Mouse (Mus musculus) stomach, embryonic 15.5 days (tissue): ENCODE data around the gene Gstp1. TPM values are rescaled to one million over a fixed set of nuclear protein-coding genes. Genes with fewer than 3 reads are reported as not detected.

ENCODE experiments used
- ATAC-seq: fragments of 200-750 bp; cut with Nextera tagmentation; 2 replicates; pipeline ENCODE4 v1.8.0; 2017; ENCODE audit warnings: low read depth, moderate number of reproducible peaks, moderate TSS enrichment; ENCODE audit not compliant: insufficient read depth, low FRiP score
- H3K27ac ChIP-seq: fragments of 300-500 bp; sonication (generic); 2 replicates; pipeline ENCODE4 v1.5.1; 2015; ENCODE audit warnings: mild to moderate bottlenecking, inconsistent platforms
- H3K27me3 ChIP-seq: fragments of 300-500 bp; sonication (generic); replicated peaks from 2 replicates; pipeline ENCODE4 v1.6.1; 2015; ENCODE audit warnings: inconsistent platforms
- H3K36me3 ChIP-seq: fragments of 300-500 bp; sonication (generic); 2 replicates; pipeline ENCODE4 v1.6.1; 2015; ENCODE audit warnings: inconsistent platforms
- H3K4me1 ChIP-seq: fragments of 300-500 bp; sonication (generic); 2 replicates; pipeline ENCODE4 v1.6.1; 2015; ENCODE audit warnings: inconsistent platforms
- H3K4me2 ChIP-seq: fragments of 300-500 bp; sonication (generic); 2 replicates; pipeline ENCODE4 v1.6.1; 2015; ENCODE audit warnings: mild to moderate bottlenecking, inconsistent platforms
- H3K4me3 ChIP-seq: fragments of 300-500 bp; sonication (generic); replicated peaks from 2 replicates; pipeline ENCODE4 v1.5.1; 2015; ENCODE audit warnings: inconsistent platforms
- H3K9ac ChIP-seq: fragments of 300-500 bp; sonication (generic); 2 replicates; pipeline ENCODE4 v1.6.1; 2015; ENCODE audit warnings: inconsistent platforms
- H3K9me3 ChIP-seq: fragments of 300-500 bp; sonication (generic); 2 replicates; pipeline ENCODE4 v1.6.1; 2016; ENCODE audit warnings: inconsistent platforms
- WGBS: fragments of 180-500 bp; shearing (Covaris S2); methylation state at CpG from one replicate; pipeline ENCODE4 v1.1.7; 2015; 5-methylcytosine and 5-hydroxymethylcytosine counted together
- polyA plus RNA-seq: library from polyadenylated mRNA; unstranded; fragments of >200 nt; fragmentation: Nextera tagmentation; extraction: Ambion mirVana; gene quantifications from 2 replicates; pipeline ENCODE4 v1.2.1, GENCODE M21; 2015

The Gstp1 gene
- 711 and 842 TPM in 2 replicates for polyA plus RNA-seq

DNA sequence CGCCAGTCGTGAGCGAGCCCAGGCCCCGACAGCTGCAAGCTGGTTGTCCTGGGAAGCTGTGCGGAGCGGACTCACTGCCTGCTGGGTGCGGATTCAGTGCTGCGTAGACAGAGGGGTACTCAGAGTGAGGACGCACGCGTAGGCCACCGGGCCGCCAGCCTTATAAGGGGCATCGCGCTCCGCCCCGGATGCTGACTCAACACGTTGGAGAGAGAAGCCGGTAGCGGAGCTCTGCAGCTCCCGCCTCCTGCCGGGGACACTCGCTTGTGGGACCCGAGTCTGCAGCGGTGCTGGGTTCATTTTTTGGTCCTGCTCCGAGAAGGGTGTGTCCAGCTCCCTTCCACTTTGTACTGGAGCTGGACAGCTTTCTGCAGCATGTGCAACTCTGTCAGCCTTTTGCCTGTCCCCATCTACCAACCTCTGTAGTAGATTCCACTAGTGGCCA, at the start of gene Gstp1:
Gene Gstp1 (minus strand): TSS at position 198 of the 445 bp plus-strand sequence.
- under 1% methylated on average over 26 of the region's 26 CpGs for WGBS
- H3K36me3 ChIP-seq = no peaks in the 10 kb centered on the region
- peak; percentile 71 for ATAC-seq

DNA sequence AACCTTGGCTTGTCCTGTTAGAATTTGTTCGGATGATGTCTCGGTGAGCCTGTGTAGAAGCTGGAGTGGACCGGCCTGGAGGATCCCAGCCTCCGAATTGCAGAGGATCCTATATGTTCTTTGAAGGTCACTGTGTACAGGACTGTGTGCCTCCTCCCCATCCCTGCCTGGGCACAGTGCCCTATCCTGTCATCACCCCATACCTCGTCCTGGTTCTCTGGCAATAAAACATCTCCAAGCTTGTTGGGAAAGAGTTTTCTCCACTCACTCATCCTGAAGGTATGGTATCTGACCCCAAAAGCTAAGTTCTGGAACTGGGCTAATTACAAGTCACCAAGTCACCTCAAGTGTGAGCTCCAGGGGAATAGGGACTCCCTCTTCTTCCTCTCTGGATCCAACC, 49.3 kb upstream of the Gstp1 start:
- 86% methylated on average over 5 of the region's 5 CpGs for WGBS
- Histone ChIP-seq H3K4me3 (no peak overlapping the region), H3K9ac (no peak overlapping the region), H3K36me3 (no peaks in the 10 kb centered on the region), H3K9me3 (no peaks in the 10 kb centered on the region), H3K27ac (no peak overlapping the region), H3K4me2 (no peak overlapping the region), H3K27me3 (no peaks in the 10 kb centered on the region), H3K4me1 (no peaks in the 10 kb centered on the region)
- ATAC-seq = no peak

More for the DNA sequence above, at the start of gene Gstp1:
- Histone ChIP-seq H3K4me1 (peaks cover 11% of the 10 kb centered on the region), H3K9me3 (no peaks in the 10 kb centered on the region), H3K27me3 (no peaks in the 10 kb centered on the region), H3K4me2 (peak within 1 kb of the TSS; percentile 68), H3K9ac (peak within 1 kb of the TSS; percentile 67), H3K4me3 (peak within 1 kb of the TSS; percentile 74), H3K27ac (peak within 1 kb of the TSS; percentile 87)

DNA sequence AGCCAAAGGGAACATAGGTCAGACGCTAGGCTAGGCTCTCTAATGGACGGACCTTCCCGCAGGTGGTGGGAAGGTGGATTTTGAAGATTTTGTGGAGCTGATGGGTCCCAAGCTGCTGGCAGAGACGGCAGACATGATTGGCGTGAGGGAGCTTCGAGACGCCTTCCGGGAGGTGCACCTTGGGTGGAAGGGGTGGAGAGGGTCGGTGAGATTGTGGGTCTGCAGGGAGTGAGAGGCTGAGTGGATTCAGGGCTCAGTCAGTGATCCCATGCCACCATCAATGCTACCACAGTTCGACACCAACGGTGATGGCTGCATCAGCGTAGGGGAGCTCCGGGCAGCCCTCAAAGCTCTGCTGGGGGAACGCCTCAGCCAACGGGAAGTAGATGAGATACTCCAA, 48.4 kb upstream of the Gstp1 start:
- no peak for ATAC-seq
- WGBS = 91% methylated on average over 15 of the region's 15 CpGs
- no peak overlapping the region for H3K4me3 ChIP-seq
- H3K4me2 ChIP-seq = no peak overlapping the region
- no peaks in the 10 kb centered on the region for H3K4me1 ChIP-seq
- H3K9ac ChIP-seq = no peak overlapping the region
- no peaks in the 10 kb centered on the region for H3K27me3 ChIP-seq
- H3K9me3 ChIP-seq = no peaks in the 10 kb centered on the region
- no peak overlapping the region for H3K27ac ChIP-seq
- H3K36me3 ChIP-seq = no peaks in the 10 kb centered on the region

DNA sequence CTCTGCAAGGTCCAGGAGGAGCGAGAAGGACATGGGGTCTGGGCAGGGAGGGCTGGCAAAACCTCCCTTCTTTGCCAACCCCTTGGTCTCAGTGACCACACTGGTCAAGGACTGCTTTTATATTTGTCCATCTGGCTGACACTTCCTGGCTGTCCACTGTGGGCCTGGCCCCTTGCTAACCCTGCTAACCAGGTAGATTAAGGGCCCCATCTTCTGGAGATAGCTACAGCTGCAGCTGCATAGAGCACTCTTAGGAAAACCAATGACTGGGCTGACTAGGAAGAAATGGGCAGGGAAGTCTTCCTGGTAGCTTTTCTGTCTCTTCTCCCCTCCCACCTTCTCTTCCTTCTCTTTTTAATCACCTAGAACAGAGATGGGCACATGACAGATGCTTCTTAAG, 47.2 kb upstream of the Gstp1 start:
- Histone ChIP-seq H3K9ac (no peak overlapping the region), H3K27ac (no peak overlapping the region), H3K4me3 (no peak overlapping the region), H3K36me3 (no peaks in the 10 kb centered on the region), H3K9me3 (no peaks in the 10 kb centered on the region), H3K4me1 (no peaks in the 10 kb centered on the region), H3K4me2 (no peak overlapping the region), H3K27me3 (no peaks in the 10 kb centered on the region)
- 92% methylated on average over 1 of the region's 1 CpGs for WGBS
- no peak for ATAC-seq

DNA sequence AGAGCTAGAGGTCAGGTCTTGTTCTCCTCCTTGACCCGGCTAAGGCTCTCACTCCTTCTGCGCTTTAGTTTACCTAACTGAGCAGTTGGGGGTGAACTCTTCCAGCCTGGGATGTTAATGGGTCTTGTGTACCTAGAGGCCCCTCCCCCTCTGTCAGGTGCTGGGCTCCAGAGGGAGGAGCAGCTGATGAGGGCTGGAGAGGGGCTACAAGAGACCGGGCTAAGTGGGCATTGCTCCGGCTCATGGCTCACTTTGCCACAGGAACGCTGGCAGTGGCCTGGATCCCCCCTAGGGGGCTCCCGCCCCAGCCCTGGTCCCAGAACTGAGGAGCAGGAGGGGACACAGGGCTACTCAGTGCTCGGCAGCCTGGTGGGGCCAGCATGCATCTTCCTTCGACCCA, 46.0 kb upstream of the Gstp1 start:
- no peak overlapping the region for H3K27ac ChIP-seq
- no peaks in the 10 kb centered on the region for H3K36me3 ChIP-seq
- WGBS = 29% methylated on average over 8 of the region's 8 CpGs
- H3K4me1 ChIP-seq = no peaks in the 10 kb centered on the region
- H3K4me2 ChIP-seq = no peak overlapping the region
- 0 out of 2 replicates have a peak, but pooled peaks have one; percentile 6 for ATAC-seq
- no peaks in the 10 kb centered on the region for H3K27me3 ChIP-seq
- no peaks in the 10 kb centered on the region for H3K9me3 ChIP-seq
- no peak overlapping the region for H3K9ac ChIP-seq
- no peak overlapping the region for H3K4me3 ChIP-seq

DNA sequence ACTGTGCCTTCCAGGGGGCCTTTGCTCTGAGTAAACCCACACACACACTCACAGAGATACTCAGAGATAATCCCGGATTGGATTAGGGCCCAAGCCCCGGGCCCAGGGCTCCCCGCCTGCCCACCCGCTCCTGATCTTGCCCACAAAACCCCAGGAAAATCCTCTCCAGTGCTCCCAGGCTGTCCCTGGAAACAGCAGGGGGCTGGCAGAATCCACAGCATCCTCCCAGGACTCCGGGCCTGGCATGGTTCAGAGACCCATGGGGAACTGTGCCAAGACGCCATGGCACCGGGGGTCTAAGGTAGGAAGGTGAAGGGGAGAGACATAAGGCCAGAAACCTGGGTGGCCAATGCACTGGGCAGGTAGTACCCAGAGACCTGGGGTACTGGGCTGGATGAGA, 45.5 kb upstream of the Gstp1 start:
- Histone ChIP-seq H3K9ac (no peak overlapping the region), H3K27ac (no peak overlapping the region), H3K9me3 (no peaks in the 10 kb centered on the region), H3K4me1 (no peaks in the 10 kb centered on the region), H3K4me2 (no peak overlapping the region), H3K4me3 (no peak overlapping the region), H3K27me3 (no peaks in the 10 kb centered on the region), H3K36me3 (no peaks in the 10 kb centered on the region)
- 87% methylated on average over 7 of the region's 7 CpGs for WGBS
- no peak for ATAC-seq

DNA sequence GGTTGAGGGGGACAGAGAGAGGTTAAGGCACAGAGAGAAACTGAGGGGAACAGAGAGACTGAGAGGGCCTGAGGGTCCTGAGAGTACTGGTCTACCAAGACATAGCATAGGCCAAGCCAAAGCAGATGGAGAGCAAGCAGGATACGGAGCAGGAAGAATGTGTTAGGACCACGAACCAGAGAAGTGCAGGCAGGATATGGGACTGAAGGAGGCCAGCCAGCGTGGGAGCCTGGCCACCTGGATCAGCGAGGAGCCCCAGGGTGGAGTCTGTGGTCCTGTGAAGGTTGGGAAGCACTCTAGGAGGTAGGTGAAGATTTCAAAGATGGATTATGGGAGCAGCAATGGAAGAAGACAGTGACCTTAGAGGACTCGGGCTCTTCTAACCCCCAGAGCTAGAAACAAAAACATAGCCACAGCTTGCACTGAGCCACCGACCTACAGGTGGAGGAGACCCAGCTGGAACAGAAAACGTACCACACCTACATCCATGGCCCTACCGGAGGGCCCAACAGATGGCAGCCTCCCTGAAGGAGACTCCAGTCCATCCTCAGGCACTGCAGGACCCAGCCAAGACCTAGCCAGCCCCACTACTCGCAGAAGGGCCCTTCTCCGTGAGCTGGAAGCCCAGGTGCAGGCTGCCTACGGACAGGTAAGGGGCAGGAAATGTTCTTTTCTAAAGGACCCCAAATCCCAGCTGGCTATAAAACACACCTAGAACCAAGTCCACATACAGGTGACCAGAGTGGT, 44.6 kb upstream of the Gstp1 start:
- H3K9me3 ChIP-seq = no peaks in the 10 kb centered on the region
- 83% methylated on average over 11 of the region's 11 CpGs for WGBS
- 0 out of 2 replicates have a peak, but pooled peaks have one; percentile 19 for ATAC-seq

DNA sequence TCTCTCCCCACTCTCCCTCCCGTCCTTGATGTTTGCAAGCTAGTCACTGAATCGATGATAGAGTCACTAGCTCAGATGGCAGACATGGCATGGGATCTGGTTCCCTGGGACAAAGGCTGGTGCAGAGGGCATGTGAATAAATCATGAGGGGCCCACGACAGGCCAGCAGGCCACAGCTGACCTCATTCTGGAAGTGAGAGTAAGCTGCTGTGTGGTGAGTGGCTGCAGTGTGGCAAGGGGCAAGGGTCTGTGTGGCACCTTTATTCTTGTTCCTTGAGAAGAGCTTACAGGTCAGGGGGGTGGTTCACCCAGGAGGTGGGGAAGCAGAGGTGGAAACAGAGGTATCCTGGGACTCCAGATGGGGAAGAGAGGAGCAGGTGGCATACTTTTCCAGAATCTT, 43.6 kb upstream of the Gstp1 start, which contains the start of gene Cabp2:
Gene Cabp2 (plus strand): TSS at position 185 of the 400 bp plus-strand sequence.
- no peak within 1 kb of the TSS for H3K4me3 ChIP-seq
- H3K4me1 ChIP-seq = no peaks in the 10 kb centered on the region
- H3K27me3 ChIP-seq = no peaks in the 10 kb centered on the region
- no peak within 1 kb of the TSS for H3K4me2 ChIP-seq
- no peak for ATAC-seq
- H3K9ac ChIP-seq = no peak within 1 kb of the TSS
- H3K27ac ChIP-seq = no peak within 1 kb of the TSS
- H3K36me3 ChIP-seq = no peaks in the 10 kb centered on the region
- 73% methylated on average over 3 of the region's 3 CpGs for WGBS
- no peaks in the 10 kb centered on the region for H3K9me3 ChIP-seq

More for the DNA sequence above, 44.6 kb upstream of the Gstp1 start:
- H3K4me3 ChIP-seq = no peak overlapping the region
- no peaks in the 10 kb centered on the region for H3K4me1 ChIP-seq
- no peaks in the 10 kb centered on the region for H3K36me3 ChIP-seq
- no peak overlapping the region for H3K9ac ChIP-seq
- no peaks in the 10 kb centered on the region for H3K27me3 ChIP-seq
- no peak overlapping the region for H3K4me2 ChIP-seq
- no peak overlapping the region for H3K27ac ChIP-seq

DNA sequence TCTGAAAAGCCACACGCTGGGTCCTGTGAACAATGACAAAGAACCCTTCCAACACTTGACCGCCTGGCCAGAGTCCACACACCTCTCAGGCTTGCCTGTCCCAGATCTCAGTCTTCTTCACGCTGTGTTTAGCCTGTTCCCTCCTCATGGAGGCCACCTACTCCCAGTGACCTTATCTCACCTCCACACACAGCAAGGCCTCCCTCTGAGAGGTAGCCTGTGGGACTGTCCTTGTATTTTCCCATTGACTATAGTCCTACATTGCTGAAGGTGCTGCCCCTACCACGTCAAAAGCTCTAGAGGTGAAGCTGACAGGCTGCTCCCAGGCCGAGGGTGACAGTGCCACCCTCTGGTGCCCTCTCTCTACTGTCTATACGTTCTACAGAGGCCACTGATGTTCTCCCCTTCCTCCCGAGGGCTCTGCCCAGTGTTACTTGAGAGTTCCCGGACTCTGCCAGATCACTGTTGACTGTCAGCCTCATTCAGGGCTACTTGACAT, 42.8 kb upstream of the Gstp1 start:
- H3K27me3 ChIP-seq = no peaks in the 10 kb centered on the region
- H3K27ac ChIP-seq = no peak overlapping the region
- H3K36me3 ChIP-seq = no peaks in the 10 kb centered on the region
- no peak overlapping the region for H3K4me2 ChIP-seq
- H3K9me3 ChIP-seq = no peaks in the 10 kb centered on the region
- H3K4me1 ChIP-seq = no peaks in the 10 kb centered on the region
- peak; percentile 73; the same call in 1 of the 2 replicates for ATAC-seq
- no peak overlapping the region for H3K4me3 ChIP-seq
- 60% methylated on average over 8 of the region's 8 CpGs for WGBS
- no peak overlapping the region for H3K9ac ChIP-seq

DNA sequence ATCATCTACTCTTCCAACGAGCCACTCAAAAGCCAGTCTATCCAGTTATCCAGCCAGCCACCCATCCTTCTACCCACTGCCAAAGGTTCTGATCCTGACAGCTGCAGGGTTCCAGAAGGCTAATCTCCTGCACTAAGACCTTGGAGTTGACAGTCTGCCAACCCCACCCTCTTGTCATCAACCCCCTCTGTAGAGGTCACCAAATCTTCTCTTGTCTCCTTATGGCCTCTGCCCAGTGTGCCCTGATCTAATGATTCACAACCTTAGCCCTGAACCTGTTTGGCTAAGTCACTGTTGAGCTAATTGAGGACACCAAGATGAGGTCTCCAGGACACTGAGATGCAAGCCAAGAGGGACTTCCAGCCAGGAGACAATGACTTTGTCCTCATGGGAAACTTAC, 41.8 kb upstream of the Gstp1 start:
- 73% methylated on average over 1 of the region's 1 CpGs for WGBS
- H3K9me3 ChIP-seq = no peaks in the 10 kb centered on the region
- no peaks in the 10 kb centered on the region for H3K36me3 ChIP-seq
- H3K4me1 ChIP-seq = no peaks in the 10 kb centered on the region
- H3K4me2 ChIP-seq = no peak overlapping the region
- ATAC-seq = no peak
- H3K27me3 ChIP-seq = no peaks in the 10 kb centered on the region
- no peak overlapping the region for H3K27ac ChIP-seq
- no peak overlapping the region for H3K9ac ChIP-seq
- no peak overlapping the region for H3K4me3 ChIP-seq

DNA sequence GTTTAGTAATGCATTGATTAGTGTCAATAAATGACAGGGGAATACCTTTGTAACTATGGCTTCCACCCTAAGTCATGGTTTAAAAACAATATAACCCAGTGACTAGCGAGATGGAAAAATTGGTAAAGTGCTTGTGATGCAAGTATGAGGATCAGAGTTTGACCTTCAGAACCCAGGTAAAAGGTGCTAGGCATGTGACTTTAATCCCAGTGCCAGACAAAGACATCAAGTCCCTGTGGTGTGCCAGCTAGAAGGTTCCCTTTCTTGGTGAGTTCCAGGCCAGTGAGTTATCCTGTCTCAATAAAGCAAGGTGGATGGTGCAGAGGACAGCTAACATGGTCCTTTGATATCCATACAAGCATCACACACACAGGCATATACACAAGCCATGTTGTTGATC, 37.7 kb upstream of the Gstp1 start:
- H3K4me2 ChIP-seq = no peak overlapping the region
- H3K36me3 ChIP-seq = no peaks in the 10 kb centered on the region
- H3K9me3 ChIP-seq = no peaks in the 10 kb centered on the region
- H3K27ac ChIP-seq = no peak overlapping the region
- no peak overlapping the region for H3K4me3 ChIP-seq
- 96% methylated on average over 1 of the region's 1 CpGs for WGBS
- ATAC-seq = no peak
- H3K9ac ChIP-seq = no peak overlapping the region
- no peaks in the 10 kb centered on the region for H3K4me1 ChIP-seq
- H3K27me3 ChIP-seq = no peaks in the 10 kb centered on the region

DNA sequence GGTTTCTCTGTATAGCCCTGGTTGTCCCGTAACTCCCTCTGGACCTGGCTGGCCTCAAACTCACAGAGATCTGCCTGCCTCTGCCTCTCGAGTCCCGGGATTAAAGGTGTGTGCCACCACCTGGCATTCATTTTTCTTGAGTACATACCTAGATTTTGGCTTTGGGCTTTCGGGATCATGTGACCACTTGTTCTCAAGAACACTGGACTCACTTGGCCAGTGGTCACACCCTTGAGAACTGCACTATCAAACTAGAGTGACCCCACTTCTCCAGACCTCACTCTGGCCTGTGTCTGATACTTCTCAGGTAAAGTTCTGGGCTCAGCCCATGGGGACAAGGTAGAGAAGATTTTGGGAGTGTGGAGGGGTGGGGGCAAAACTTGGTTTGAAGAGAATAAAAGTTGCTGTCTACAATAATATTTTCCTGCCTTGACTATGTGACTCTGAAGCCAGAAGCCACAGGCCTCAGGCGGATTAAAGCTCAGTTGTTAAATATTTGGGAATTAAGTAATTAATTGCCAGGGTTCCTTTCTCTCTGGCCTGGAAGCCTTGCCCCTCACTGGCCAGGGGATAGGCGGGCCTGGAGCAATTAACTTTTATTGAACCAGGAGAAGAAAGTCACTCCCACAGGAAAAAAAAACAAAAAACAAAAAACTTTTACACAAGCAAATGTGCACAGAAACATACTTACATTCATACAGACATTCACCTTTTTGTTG, 35.1 kb upstream of the Gstp1 start:
- Histone ChIP-seq H3K4me2 (no peak overlapping the region), H3K9ac (no peak overlapping the region), H3K27ac (no peak overlapping the region), H3K4me3 (no peak overlapping the region), H3K9me3 (no peaks in the 10 kb centered on the region), H3K4me1 (0 out of 2 replicates have a peak, but pooled peaks cover 2% of the 10 kb centered on the region), H3K27me3 (no peaks in the 10 kb centered on the region), H3K36me3 (no peaks in the 10 kb centered on the region)
- WGBS = 75% methylated on average over 6 of the region's 6 CpGs
- ATAC-seq = no peak
